Comparison of ENCODE assay signal across 30 mouse cellular contexts in the genomic region with DNA sequence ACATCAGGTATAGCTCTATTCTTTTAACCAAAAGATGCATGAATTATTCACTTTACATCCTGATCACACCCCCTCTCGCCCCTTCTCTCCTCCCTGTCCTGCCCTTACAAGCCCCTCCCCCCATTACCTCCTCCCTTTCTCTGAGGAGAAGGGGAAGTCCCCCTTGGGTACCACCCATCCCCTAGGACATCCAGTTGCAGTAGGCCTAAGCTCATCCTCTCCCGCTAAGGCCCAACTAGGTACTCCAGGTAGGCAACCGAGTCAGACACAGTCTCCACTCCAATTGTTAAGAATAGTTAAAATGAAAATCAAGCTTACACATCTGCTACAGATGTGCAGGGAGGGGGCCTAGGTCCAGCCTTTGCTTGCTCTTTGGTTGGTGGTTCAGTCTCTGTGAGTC.
"Had no signal": no experiment of that assay in that cellular context is flagged by ENCODE, and none has a peak within 500 bp of the region (broad histone marks: within the 10 kb centered on the region; RNA-seq: fewer than 3 reads in every experiment).

No protein-coding gene starts in this region.

- H3K4me2 ChIP-seq: limb, embryonic 12.5 days; limb, embryonic 13.5 days; limb, embryonic 15.5 days; liver, embryonic 11.5 days; liver, embryonic 12.5 days; liver, embryonic 13.5 days; liver, embryonic 15.5 days; lung, embryonic 14.5 days; lung, embryonic 15.5 days; midbrain, embryonic 11.5 days; midbrain, embryonic 12.5 days; midbrain, embryonic 13.5 days; midbrain, embryonic 15.5 days had no signal

- H3K27me3 ChIP-seq: limb, embryonic 12.5 days; limb, embryonic 13.5 days; limb, embryonic 15.5 days; liver, embryonic 12.5 days; liver, embryonic 13.5 days; liver, embryonic 15.5 days; lung, embryonic 15.5 days; megakaryocyte, embryonic 14.5 days; midbrain, embryonic 12.5 days; midbrain, embryonic 13.5 days; midbrain, embryonic 15.5 days had no signal

- H3K9me3 ChIP-seq: limb, embryonic 10.5 days; limb, embryonic 12.5 days; limb, embryonic 13.5 days; limb, embryonic 15.5 days; liver, embryonic 12.5 days; liver, embryonic 13.5 days; liver, embryonic 15.5 days; lung, embryonic 15.5 days; megakaryocyte, embryonic 14.5 days; midbrain, embryonic 10.5 days; midbrain, embryonic 12.5 days; midbrain, embryonic 13.5 days; midbrain, embryonic 15.5 days had no signal

- H3K27ac ChIP-seq: left cerebral cortex, adult 2 months; limb, embryonic 10.5 days; limb, embryonic 12.5 days; limb, embryonic 13.5 days; limb, embryonic 15.5 days; liver, embryonic 12.5 days; liver, embryonic 13.5 days; liver, embryonic 14.5 days; liver, embryonic 15.5 days; lung, embryonic 15.5 days; macrophage; midbrain, embryonic 10.5 days; midbrain, embryonic 12.5 days; midbrain, embryonic 13.5 days; midbrain, embryonic 15.5 days had no signal

- H3K4me3 ChIP-seq: left cerebral cortex, adult 2 months; limb, embryonic 10.5 days; limb, embryonic 12.5 days; limb, embryonic 13.5 days; limb, embryonic 15.5 days; liver, embryonic 12.5 days; liver, embryonic 13.5 days; liver, embryonic 15.5 days; lung, embryonic 15.5 days; megakaryocyte, embryonic 14.5 days; midbrain, embryonic 10.5 days; midbrain, embryonic 12.5 days; midbrain, embryonic 13.5 days; midbrain, embryonic 15.5 days; myocyte had no signal

- DNase-seq: left cerebral cortex, postnatal 4 days; liver; liver, embryonic 13.5 days; liver, postnatal 0 days; lung, adult 18-20 months; lung, adult 2 months; lung, embryonic 14.5 days; lung, postnatal 10 days; lung, postnatal 14 days; lung, postnatal 36 days; lung, postnatal 4 days; midbrain, embryonic 14.5 days had no signal

- H3K4me1 ChIP-seq: limb, embryonic 12.5 days; limb, embryonic 13.5 days; limb, embryonic 15.5 days; liver, embryonic 12.5 days; liver, embryonic 13.5 days; liver, embryonic 15.5 days; lung, embryonic 15.5 days; megakaryocyte, embryonic 14.5 days; midbrain, embryonic 10.5 days; midbrain, embryonic 12.5 days; midbrain, embryonic 13.5 days; midbrain, embryonic 15.5 days had no signal

- H3K36me3 ChIP-seq: limb, embryonic 10.5 days; limb, embryonic 12.5 days; limb, embryonic 13.5 days; limb, embryonic 15.5 days; liver, embryonic 12.5 days; liver, embryonic 13.5 days; liver, embryonic 15.5 days; lung, embryonic 15.5 days; midbrain, embryonic 10.5 days; midbrain, embryonic 12.5 days; midbrain, embryonic 13.5 days; midbrain, embryonic 15.5 days had no signal

- H3K9ac ChIP-seq: limb, embryonic 12.5 days; limb, embryonic 13.5 days; limb, embryonic 15.5 days; liver, embryonic 12.5 days; liver, embryonic 13.5 days; liver, embryonic 14.5 days; liver, embryonic 15.5 days; liver, postnatal 0 days; lung, embryonic 14.5 days; lung, embryonic 15.5 days; midbrain, embryonic 12.5 days; midbrain, embryonic 13.5 days; midbrain, embryonic 15.5 days had no signal
